Mouse (Mus musculus): ENCODE data around the gene 1700012B09Rik. TPM values are rescaled to one million over a fixed set of nuclear protein-coding genes. Genes with fewer than 3 reads are reported as not detected.

1700012B09Rik gene
- polyA plus RNA-seq, 1 experiment from 2014 or later = not detected

DNA sequence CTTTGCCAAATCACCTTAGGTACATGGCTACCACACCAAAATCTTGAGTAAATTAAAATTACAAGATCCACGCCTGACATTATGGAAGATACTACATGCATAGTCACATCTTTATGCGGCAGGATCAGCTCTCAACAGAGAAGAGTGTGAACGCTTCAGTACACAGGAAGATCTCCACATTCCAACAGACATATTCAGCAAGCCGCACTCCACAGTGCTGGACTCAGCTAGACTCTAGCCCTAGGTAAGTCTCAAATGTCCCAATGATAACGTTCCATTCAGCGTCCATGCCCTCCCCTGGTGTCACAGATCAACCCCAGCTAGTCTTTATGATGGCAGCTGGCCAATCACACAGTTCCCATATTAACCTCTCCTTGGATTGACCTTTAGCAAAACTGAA, 44.8 kb downstream of the 1700012B09Rik start:
- H3K27ac ChIP-seq = no peak overlapping the region
- no peak overlapping the region for H3K4me2 ChIP-seq
- H3K36me3 ChIP-seq = no peaks in the 10 kb centered on the region
- H3K9ac ChIP-seq = no peak overlapping the region
- peaks cover 2% of the 10 kb centered on the region; the same call in 1 of the 2 replicates for H3K4me1 ChIP-seq
- H3K27me3 ChIP-seq (replicated peaks) = 0 out of 2 replicates have a peak, but pooled peaks cover 4% of the 10 kb centered on the region
- H3K9me3 ChIP-seq (replicated peaks) = no peaks in the 10 kb centered on the region
- ATAC-seq = no peak
- WGBS (ENCODE audit: insufficient replicate concordance) = 73% methylated on average over 6 of the region's 6 CpGs
- no peak overlapping the region for H3K4me3 ChIP-seq

DNA sequence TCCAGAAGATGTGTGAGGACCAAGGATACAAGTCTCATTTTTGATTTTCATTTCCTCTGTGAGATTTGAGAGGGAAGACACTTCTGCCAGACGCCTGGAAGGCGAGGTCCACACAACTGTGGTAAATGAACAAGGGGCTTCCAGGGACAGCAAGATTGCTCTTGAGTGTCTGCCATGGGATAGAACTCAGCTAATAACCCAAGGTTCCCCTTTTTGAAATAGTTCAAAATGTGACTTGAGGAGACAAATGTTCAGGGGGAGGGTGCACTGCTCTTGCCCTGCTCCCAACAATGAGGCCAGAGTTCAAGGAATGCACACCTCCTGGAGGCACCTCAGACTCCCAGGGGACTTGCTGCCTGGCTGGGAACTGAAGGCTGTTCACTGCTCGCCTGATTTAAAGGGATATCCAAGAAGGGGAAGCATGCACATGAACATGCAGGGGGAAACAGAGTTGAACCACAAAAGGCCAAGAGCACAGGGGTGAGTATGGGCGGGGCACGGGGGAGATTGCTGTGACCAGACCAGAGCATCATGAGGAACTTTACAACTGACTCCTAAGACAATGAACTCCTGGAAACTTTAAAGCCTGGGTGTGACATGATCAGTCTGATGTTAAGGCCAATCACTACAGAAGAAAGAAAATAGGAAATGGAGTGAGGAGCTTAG, 45.9 kb downstream of the 1700012B09Rik start:
- no peaks in the 10 kb centered on the region for H3K36me3 ChIP-seq
- no peak for ATAC-seq
- H3K9me3 ChIP-seq (replicated peaks) = no peaks in the 10 kb centered on the region
- no peaks in the 10 kb centered on the region for H3K4me1 ChIP-seq
- no peak overlapping the region for H3K9ac ChIP-seq
- H3K27me3 ChIP-seq (replicated peaks) = 0 out of 2 replicates have a peak, but pooled peaks cover 2% of the 10 kb centered on the region
- H3K27ac ChIP-seq = no peak overlapping the region
- H3K4me3 ChIP-seq = no peak overlapping the region
- H3K4me2 ChIP-seq = no peak overlapping the region
- WGBS (ENCODE audit: insufficient replicate concordance) = 32% methylated on average over 5 of the region's 5 CpGs

DNA sequence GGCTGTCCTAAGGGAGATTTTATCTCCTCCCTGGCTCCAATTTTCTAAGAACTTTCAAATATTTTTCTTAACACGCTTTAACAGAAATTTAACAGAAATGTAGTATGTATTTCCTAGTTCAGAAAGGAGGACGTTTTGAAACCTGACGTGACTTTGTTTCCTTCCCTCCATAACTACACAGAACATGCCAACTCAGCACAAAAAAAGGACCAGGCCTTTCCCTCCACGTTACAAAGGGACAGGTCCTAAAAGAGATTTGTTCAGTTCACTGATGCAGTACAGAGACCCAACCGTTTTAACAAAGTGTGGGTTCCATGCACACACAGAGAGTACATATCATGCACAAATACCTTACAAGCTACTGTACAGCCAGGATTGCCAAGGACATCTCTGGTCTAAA, 49.2 kb downstream of the 1700012B09Rik start:
- H3K9me3 ChIP-seq (replicated peaks) = no peaks in the 10 kb centered on the region
- H3K4me3 ChIP-seq = no peak overlapping the region
- no peak overlapping the region for H3K4me2 ChIP-seq
- no peak overlapping the region for H3K27ac ChIP-seq
- peaks cover 2% of the 10 kb centered on the region; the same call in 1 of the 2 replicates for H3K27me3 ChIP-seq (replicated peaks)
- H3K4me1 ChIP-seq = no peaks in the 10 kb centered on the region
- 62% methylated on average over 5 of the region's 5 CpGs for WGBS (ENCODE audit: insufficient replicate concordance)
- H3K36me3 ChIP-seq = no peaks in the 10 kb centered on the region
- ATAC-seq = no peak
- H3K9ac ChIP-seq = no peak overlapping the region

DNA sequence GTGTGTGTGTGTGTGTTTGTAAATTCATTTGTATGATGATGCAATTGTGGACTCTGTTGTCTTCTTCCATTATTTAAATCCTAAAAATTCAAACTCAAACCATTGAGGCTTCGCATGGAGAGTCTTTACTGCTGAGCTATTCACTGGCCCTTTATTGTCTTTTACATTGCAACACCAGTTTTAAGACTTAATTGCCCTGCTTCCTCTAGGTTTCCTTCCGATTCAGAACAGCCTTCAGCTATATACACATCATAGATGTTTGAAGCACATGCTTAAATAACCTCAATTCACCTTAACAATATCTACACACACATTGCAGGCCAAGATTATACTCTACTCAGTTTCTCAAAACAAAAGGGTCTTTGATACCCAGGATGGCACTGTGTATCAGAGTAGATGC, 50.4 kb downstream of the 1700012B09Rik start:
- Histone ChIP-seq H3K27ac (no peak overlapping the region), H3K4me1 (no peaks in the 10 kb centered on the region), H3K27me3 (replicated peaks) (peaks cover 2% of the 10 kb centered on the region; the same call in 1 of the 2 replicates), H3K9ac (no peak overlapping the region), H3K36me3 (no peaks in the 10 kb centered on the region), H3K4me2 (no peak overlapping the region), H3K4me3 (no peak overlapping the region), H3K9me3 (replicated peaks) (no peaks in the 10 kb centered on the region)
- 69% methylated on average over 2 of the region's 2 CpGs for WGBS (ENCODE audit: insufficient replicate concordance)
- no peak for ATAC-seq

DNA sequence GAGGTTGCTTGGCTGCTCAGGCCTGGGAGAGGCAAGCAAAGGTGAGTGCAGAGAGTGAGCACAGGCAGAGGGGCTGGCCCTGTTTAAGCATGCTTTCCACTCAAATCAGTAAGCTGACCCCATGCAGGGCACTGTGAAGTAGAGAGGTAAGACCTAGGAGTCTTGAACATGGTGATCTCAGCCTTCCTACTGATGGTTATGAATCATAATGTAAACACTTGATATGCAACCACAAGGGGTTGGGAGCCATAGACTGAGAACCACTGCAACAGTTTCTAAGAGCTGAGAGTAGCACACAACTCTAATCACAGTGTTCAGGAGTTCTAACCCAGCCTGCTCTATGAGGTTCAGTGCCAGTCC, 52.5 kb downstream of the 1700012B09Rik start:
- Histone ChIP-seq H3K9me3 (replicated peaks) (no peaks in the 10 kb centered on the region), H3K27me3 (replicated peaks) (peaks cover 2% of the 10 kb centered on the region; the same call in 1 of the 2 replicates), H3K27ac (no peak overlapping the region), H3K4me1 (no peaks in the 10 kb centered on the region), H3K36me3 (no peaks in the 10 kb centered on the region), H3K9ac (no peak overlapping the region), H3K4me3 (no peak overlapping the region), H3K4me2 (no peak overlapping the region)
- ATAC-seq = no peak

DNA sequence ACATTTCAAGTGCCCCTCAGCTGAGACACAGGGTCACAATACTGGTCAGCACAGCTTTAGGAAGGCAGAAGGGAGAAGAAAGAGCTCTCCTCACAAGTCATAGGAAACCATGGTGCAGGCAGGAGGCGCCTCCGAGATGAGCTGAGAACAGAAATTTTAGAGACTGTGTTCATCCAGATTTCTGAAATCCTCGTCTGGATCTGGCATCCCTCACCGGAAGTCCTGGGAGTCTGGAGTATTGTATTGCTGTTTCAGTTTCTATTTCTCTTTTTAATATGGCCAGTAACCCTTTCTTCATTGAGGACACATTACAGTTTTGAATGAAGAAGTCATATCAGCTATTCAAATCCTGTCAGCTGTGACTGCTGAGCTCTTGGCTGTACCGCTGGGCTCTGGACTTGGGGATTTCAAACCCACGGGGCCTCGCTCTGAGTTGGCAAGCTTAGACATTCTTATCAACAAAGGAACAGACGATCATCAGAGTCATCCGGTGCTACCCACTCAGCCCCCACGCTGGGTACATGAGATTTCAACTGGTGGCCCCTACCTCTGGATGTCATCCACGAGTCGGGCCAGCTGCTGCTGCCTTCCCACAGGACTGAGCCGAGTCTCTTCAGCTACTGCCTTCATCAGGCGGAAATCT, 53.0 kb downstream of the 1700012B09Rik start:
- Histone ChIP-seq H3K9ac (no peak overlapping the region), H3K4me2 (no peak overlapping the region), H3K9me3 (replicated peaks) (no peaks in the 10 kb centered on the region), H3K27ac (no peak overlapping the region), H3K4me1 (no peaks in the 10 kb centered on the region), H3K4me3 (no peak overlapping the region), H3K27me3 (replicated peaks) (peaks cover 2% of the 10 kb centered on the region; the same call in 1 of the 2 replicates), H3K36me3 (no peaks in the 10 kb centered on the region)
- ATAC-seq = no peak
- 35% methylated on average over 14 of the region's 14 CpGs for WGBS (ENCODE audit: insufficient replicate concordance)

DNA sequence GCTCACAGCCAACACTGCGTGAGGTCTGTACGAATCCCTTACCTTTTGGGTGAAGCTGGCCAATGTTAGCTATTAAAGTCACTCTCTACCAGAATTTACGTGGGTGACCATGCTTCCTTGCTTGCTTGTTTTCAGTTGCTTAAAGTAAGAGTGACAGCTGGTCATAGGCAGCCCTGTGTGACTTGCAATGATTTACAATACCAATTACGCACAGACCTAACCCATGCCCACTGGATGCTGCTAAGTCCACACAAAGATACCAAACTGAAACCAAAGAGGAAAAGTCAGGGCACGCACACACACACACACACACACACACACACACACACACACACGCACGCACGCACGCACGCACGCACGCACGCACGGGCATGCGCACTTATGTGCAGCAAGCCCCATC, 55.6 kb downstream of the 1700012B09Rik start:
- Histone ChIP-seq H3K4me2 (no peak overlapping the region), H3K4me1 (no peaks in the 10 kb centered on the region), H3K36me3 (no peaks in the 10 kb centered on the region), H3K9ac (no peak overlapping the region), H3K9me3 (replicated peaks) (no peaks in the 10 kb centered on the region), H3K27ac (no peak overlapping the region), H3K27me3 (replicated peaks) (no peaks in the 10 kb centered on the region; the same call in 1 of the 2 replicates), H3K4me3 (no peak overlapping the region)
- no peak for ATAC-seq
- 84% methylated on average over 15 of the region's 15 CpGs for WGBS (ENCODE audit: insufficient replicate concordance)

DNA sequence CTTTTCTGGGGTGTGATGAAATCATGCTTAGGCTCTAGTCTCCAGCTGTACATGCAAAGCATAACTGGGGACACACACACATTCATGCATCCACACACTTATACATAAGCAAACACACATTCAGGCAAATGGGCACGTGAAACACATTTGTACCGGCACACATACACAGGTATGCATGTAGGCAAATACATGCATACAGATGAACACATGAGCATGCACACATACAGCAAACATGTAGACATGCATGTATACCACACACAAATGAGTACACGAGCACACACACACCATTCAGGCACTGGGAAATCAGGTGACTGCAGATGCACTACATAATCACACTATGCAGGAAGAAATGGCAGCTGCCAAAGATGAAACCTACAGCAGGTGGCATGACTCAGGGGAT, 59.9 kb downstream of the 1700012B09Rik start:
- Histone ChIP-seq H3K9ac (no peak overlapping the region), H3K9me3 (replicated peaks) (no peaks in the 10 kb centered on the region), H3K4me3 (no peak overlapping the region), H3K27ac (no peak overlapping the region), H3K4me2 (no peak overlapping the region), H3K27me3 (replicated peaks) (no peaks in the 10 kb centered on the region), H3K4me1 (no peaks in the 10 kb centered on the region), H3K36me3 (no peaks in the 10 kb centered on the region)
- no peak for ATAC-seq
- 78% methylated on average over 3 of the region's 3 CpGs for WGBS (ENCODE audit: insufficient replicate concordance)

Other genes with a start within 250 kb of the 1700012B09Rik start
- 3.4 and 3.9 TPM in 2 replicates for gene Amotl1, start 126.0 kb downstream of the 1700012B09Rik start, polyA plus RNA-seq (2016; fragmentation: Nextera tagmentation; extraction: Ambion mirVana)
- gene Piwil4, start 30.3 kb downstream of the 1700012B09Rik start, polyA plus RNA-seq (2016; fragmentation: Nextera tagmentation; extraction: Ambion mirVana) = 0.06 and 0.11 TPM in 2 replicates
- 0.72 and 1.1 TPM in 2 replicates for gene Fut4, start 18.6 kb downstream of the 1700012B09Rik start, polyA plus RNA-seq (2016; fragmentation: Nextera tagmentation; extraction: Ambion mirVana)
- 26.7 and 31.1 TPM in 2 replicates for gene Mre11a, start 13.6 kb upstream of the 1700012B09Rik start, polyA plus RNA-seq (2016; fragmentation: Nextera tagmentation; extraction: Ambion mirVana)
- gene Ankrd49, start 13.8 kb upstream of the 1700012B09Rik start, polyA plus RNA-seq (2016; fragmentation: Nextera tagmentation; extraction: Ambion mirVana) = 38.4 and 44.0 TPM in 2 replicates
- gene Gpr83, start 89.2 kb upstream of the 1700012B09Rik start, polyA plus RNA-seq (2016; fragmentation: Nextera tagmentation; extraction: Ambion mirVana) = 0.07 TPM in 1 of 2 replicates, not detected in the other
- gene Izumo1r, start 132.9 kb upstream of the 1700012B09Rik start, polyA plus RNA-seq (2016; fragmentation: Nextera tagmentation; extraction: Ambion mirVana) = not detected in 2 replicates